Mouse (Mus musculus) heart, embryonic 16.5 days (tissue): ENCODE results near the gene Speer4b. TPM values are rescaled to one million over a fixed set of nuclear protein-coding genes. Genes with fewer than 3 reads are reported as not detected.

Source experiments
- ATAC-seq: fragments of 200-750 bp; cut with Nextera tagmentation; replicated peaks from 2 replicates; pipeline ENCODE4 v1.8.0; 2017; ENCODE audit warnings: moderate number of reproducible peaks; ENCODE audit not compliant: insufficient read depth, low FRiP score; ENCODE audit errors: extremely low read depth
- H3K27ac ChIP-seq: fragments of 300-500 bp; sonication (generic); 2 replicates; pipeline ENCODE4 v1.5.1; 2014; ENCODE audit warnings: mild to moderate bottlenecking, low read length, control low read depth, moderate library complexity
- H3K27me3 ChIP-seq: fragments of 300-500 bp; sonication (generic); 2 replicates; pipeline ENCODE4 v1.6.1; 2014; ENCODE audit warnings: low read length, mixed read lengths; ENCODE audit not compliant: control insufficient read depth, insufficient read depth
- H3K36me3 ChIP-seq: fragments of 300-500 bp; sonication (generic); 2 replicates; pipeline ENCODE4 v1.6.1; 2014; ENCODE audit not compliant: control insufficient read depth, insufficient read depth
- H3K4me1 ChIP-seq: fragments of 300-500 bp; sonication (generic); 2 replicates; pipeline ENCODE4 v1.6.1; 2014; ENCODE audit warnings: low read length, mixed read lengths; ENCODE audit not compliant: control insufficient read depth, insufficient read depth
- H3K4me2 ChIP-seq: fragments of 300-500 bp; sonication (generic); 2 replicates; pipeline ENCODE4 v1.6.1; 2014; ENCODE audit warnings: low read depth, mild to moderate bottlenecking, control low read depth, low read length
- H3K4me3 ChIP-seq: fragments of 300-500 bp; sonication (generic); 2 replicates; pipeline ENCODE4 v1.5.1; 2014; ENCODE audit warnings: mild to moderate bottlenecking, control low read depth, low read length
- H3K9ac ChIP-seq: fragments of 300-500 bp; sonication (generic); 2 replicates; pipeline ENCODE4 v1.6.1; 2014; ENCODE audit warnings: low read length, control low read depth
- H3K9me3 ChIP-seq: fragments of 300-500 bp; sonication (generic); replicated peaks from 2 replicates; pipeline ENCODE4 v1.6.1; 2016; ENCODE audit warnings: low read length; ENCODE audit not compliant: control insufficient read depth
- WGBS: fragments of 180-500 bp; shearing (Covaris S2); extraction: QIAGEN DNeasy Blood & Tissue Kit; methylation state at CpG from one replicate; pipeline ENCODE4 v1.1.7; 2014; 5-methylcytosine and 5-hydroxymethylcytosine counted together
- polyA plus RNA-seq: library from polyadenylated mRNA; unstranded; fragments of >200 nt; fragmentation: Nextera tagmentation; extraction: Ambion mirVana; gene quantifications from 2 replicates; pipeline ENCODE4 v1.2.1, GENCODE M21; 2015

Speer4b gene
- polyA plus RNA-seq, 1 experiment from 2014 or later = not detected

DNA sequence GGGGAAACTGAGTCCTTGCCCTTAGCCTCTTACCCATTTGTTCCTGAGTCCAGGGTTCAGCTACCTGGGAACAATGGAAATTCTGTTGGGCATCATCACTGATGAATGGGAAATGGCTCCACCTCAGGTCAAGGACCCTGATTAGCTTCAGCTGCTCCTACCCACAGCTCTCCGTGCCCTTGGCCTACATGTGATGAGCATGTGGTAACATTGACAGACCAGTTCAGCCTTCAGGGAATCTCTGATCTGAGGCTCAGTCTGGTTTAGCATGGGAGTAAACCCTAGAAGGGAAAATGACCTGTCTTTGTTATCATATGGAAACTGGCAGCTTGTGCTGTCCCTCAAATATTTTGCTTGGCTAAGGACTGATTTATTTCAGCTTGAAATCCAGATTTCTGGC is 43.6 kb downstream of the Speer4b start:
- ATAC-seq = no peak
- Histone ChIP-seq H3K9me3 (no peaks in the 10 kb centered on the region), H3K27ac (no peak overlapping the region), H3K4me1 (no peaks in the 10 kb centered on the region), H3K27me3 (no peaks in the 10 kb centered on the region), H3K9ac (no peak overlapping the region), H3K4me3 (no peak overlapping the region), H3K36me3 (no peaks in the 10 kb centered on the region), H3K4me2 (no peak overlapping the region)
- 52% methylated on average over 1 of the region's 1 CpGs for WGBS

DNA sequence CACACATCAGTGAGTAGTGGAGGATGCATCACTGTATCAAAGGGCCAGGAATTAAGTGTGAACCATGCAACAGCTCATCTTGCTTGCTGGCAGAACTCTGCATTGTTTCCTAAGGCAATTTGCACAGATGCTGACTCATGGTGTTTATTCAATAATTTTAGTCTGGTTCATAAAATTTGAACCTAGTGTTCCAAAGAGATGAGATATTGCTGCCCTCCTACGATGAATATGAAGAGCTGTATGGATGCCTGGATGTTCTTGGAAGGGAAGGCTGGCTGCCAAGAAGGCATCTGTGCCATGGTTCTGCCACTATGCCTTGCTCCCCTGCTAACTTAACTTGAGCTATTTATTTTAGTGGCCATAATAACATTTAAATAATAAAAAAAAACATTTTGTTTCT is 44.3 kb downstream of the Speer4b start:
- Histone ChIP-seq H3K9me3 (no peaks in the 10 kb centered on the region), H3K36me3 (no peaks in the 10 kb centered on the region), H3K9ac (no peak overlapping the region), H3K4me1 (no peaks in the 10 kb centered on the region), H3K4me2 (no peak overlapping the region), H3K27me3 (no peaks in the 10 kb centered on the region), H3K4me3 (no peak overlapping the region), H3K27ac (no peak overlapping the region)
- no peak for ATAC-seq
- WGBS = 93% methylated on average over 1 of the region's 1 CpGs

DNA sequence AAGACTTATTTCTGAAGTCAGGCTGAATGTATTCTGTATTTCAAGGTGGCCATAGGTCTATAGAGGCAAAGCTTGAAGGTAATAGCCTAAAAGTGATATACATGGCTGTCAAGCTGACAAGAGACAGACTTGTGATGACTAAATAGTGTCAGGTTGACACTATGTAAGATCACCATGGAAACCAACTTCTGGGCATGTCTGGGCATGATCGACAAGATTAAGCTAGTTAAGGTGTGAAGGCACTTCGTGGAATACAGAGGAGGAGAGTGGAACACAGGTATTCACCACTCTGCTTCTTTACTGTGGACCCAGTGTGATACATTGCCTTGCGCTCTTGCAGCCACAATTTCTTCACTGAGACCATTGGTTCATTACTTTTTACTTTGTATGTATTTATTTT is 46.9 kb downstream of the Speer4b start:
- 75% methylated on average over 3 of the region's 3 CpGs for WGBS
- ATAC-seq = no peak
- Histone ChIP-seq H3K27ac (no peak overlapping the region), H3K4me1 (no peaks in the 10 kb centered on the region), H3K27me3 (no peaks in the 10 kb centered on the region), H3K4me2 (no peak overlapping the region), H3K36me3 (no peaks in the 10 kb centered on the region), H3K4me3 (no peak overlapping the region), H3K9ac (no peak overlapping the region), H3K9me3 (no peaks in the 10 kb centered on the region)

DNA sequence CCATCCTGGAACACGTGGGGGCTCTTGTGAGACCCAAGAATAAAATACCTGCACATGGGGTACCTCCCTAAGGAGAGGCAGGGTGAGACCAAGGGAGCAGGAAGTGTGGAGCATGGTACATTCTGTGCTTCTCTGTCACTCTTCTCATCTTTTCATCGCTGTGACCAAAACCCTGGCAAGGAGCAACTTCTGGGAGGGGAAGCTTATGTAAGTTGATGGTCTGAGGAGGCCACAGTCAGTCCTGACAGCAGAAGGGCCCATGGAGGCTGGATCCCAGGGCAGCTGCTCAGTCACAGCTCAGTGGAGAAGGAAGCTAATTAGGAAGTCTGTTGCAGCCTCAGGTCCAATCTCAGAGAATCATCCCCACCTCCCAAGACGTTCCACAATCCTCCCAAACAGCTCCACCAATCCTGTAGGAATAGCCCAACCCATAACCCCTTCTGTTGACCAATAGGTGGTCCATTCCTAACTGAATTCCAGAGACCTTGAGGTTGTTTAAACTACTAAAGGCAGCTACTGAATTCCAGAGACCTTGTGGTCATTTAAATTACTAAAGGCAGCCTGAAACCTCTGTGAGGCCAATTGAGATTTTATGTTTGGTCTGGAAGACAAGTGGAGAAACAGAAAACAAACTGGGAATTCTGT is 47.9 kb downstream of the Speer4b start:
- Histone ChIP-seq H3K4me2 (no peak overlapping the region), H3K9me3 (no peaks in the 10 kb centered on the region), H3K4me1 (no peaks in the 10 kb centered on the region), H3K27ac (no peak overlapping the region), H3K9ac (no peak overlapping the region), H3K4me3 (no peak overlapping the region), H3K27me3 (no peaks in the 10 kb centered on the region), H3K36me3 (no peaks in the 10 kb centered on the region)
- ATAC-seq = no peak
- WGBS = 36% methylated on average over 3 of the region's 3 CpGs
